ENCODE assay signal across 8 mouse cellular contexts in genomic region chr8:85025098-85025932, GRCm38 (mm10). TPM values are rescaled to one million over a fixed set of nuclear protein-coding genes. Genes with fewer than 3 reads are reported as not detected.
DNase-seq lines count a peak whose midpoint lies in the region; ATAC-seq lines count a peak whose summit lies in the region.

Asna1 (minus strand) TSS chr8:85025281.

- H3K27me3 ChIP-seq in heart, embryonic 14.5 days (ENCODE audit: control insufficient read depth, insufficient read depth, low read length) = no peaks in the 10 kb centered on the region
- no peaks in the 10 kb centered on the region for H3K27me3 ChIP-seq in liver, embryonic 13.5 days
- H3K27me3 ChIP-seq in stomach, embryonic 16.5 days (ENCODE audit: control insufficient read depth, insufficient read depth, low read length) = no peaks in the 10 kb centered on the region

- H3K4me1 ChIP-seq in heart, embryonic 14.5 days (ENCODE audit: control insufficient read depth in 2 of 2, insufficient read depth in 2 of 2, low read length in 2 of 2) = peaks cover 11 to 33% of the 10 kb centered on the region in 2 experiments
- peaks cover 54% of the 10 kb centered on the region for H3K4me1 ChIP-seq in liver, embryonic 13.5 days (replicated peaks)
- peaks cover 34% of the 10 kb centered on the region for H3K4me1 ChIP-seq in stomach, embryonic 16.5 days (ENCODE audit: control insufficient read depth, insufficient read depth, low read length)

- H3K36me3 ChIP-seq in heart, embryonic 14.5 days (ENCODE audit: control insufficient read depth, insufficient read depth, low read length) = peaks cover 53% of the 10 kb centered on the region
- H3K36me3 ChIP-seq in liver, embryonic 13.5 days = peaks cover 56% of the 10 kb centered on the region
- H3K36me3 ChIP-seq in stomach, embryonic 16.5 days (ENCODE audit: control insufficient read depth, insufficient read depth, low read length) = peaks cover 18% of the 10 kb centered on the region

- H3K4me2 ChIP-seq in heart, embryonic 14.5 days (ENCODE audit: low read length) = peak within 1 kb of the TSS; percentile 94
- peak within 1 kb of the TSS; percentile 92 for H3K4me2 ChIP-seq in liver, embryonic 13.5 days
- peak within 1 kb of the TSS; percentile 99 for H3K4me2 ChIP-seq in stomach, embryonic 16.5 days (ENCODE audit: low read depth, low read length)

- peak; percentile 87 for DNase-seq in c-Kit-negative CD71-positive TER-119-positive erythroid progenitor cells, embryonic 14.5 days (ENCODE audit: low read depth, low spot score)
- DNase-seq in fibroblast of lung, adult 2 months (ENCODE audit: low read depth) = peak; percentile 83
- DNase-seq in kidney, postnatal 14 days = peak; percentile 90
- DNase-seq in liver, embryonic 13.5 days = peak; percentile 77
- DNase-seq in neural tube, embryonic 10.5 days (ENCODE audit: extremely low spot score, low spot score) = peak; percentile 91

- 5% methylated on average over 30 of the region's 30 CpGs for WGBS in heart, embryonic 14.5 days
- WGBS in liver, embryonic 13.5 days (ENCODE audit: insufficient replicate concordance) = 2% methylated on average over 30 of the region's 30 CpGs
- 4% methylated on average over 30 of the region's 30 CpGs for WGBS in stomach, embryonic 16.5 days

- no peaks in the 10 kb centered on the region for H3K9me3 ChIP-seq in heart, embryonic 14.5 days (ENCODE audit: control insufficient read depth, low read length)
- H3K9me3 ChIP-seq in liver, embryonic 13.5 days (replicated peaks) = no peaks in the 10 kb centered on the region
- H3K9me3 ChIP-seq in stomach, embryonic 16.5 days (replicated peaks; ENCODE audit: control insufficient read depth, low read length) = no peaks in the 10 kb centered on the region

- peak within 1 kb of the TSS; percentile 87 to 97 for H3K4me3 ChIP-seq in heart, embryonic 14.5 days (ENCODE audit: control insufficient read depth in 1 of 2, insufficient read depth in 1 of 2, low read depth in 1 of 2, low read length in 2 of 2)
- peak within 1 kb of the TSS; percentile 100 for H3K4me3 ChIP-seq in liver, embryonic 13.5 days (replicated peaks)
- peak within 1 kb of the TSS; percentile 95 for H3K4me3 ChIP-seq in stomach, embryonic 16.5 days (replicated peaks; ENCODE audit: low read length)

- ATAC-seq in CD4-positive, CD25-positive, alpha-beta regulatory T cell, adult 4 months = peak; percentile 95
- peak; percentile 81 for ATAC-seq in heart, embryonic 14.5 days (ENCODE audit: insufficient number of reproducible peaks, insufficient read depth, low FRiP score, low read depth)
- peak; percentile 82 for ATAC-seq in liver, embryonic 13.5 days (ENCODE audit: low read depth)
- ATAC-seq in stomach, embryonic 16.5 days (ENCODE audit: insufficient read depth, low FRiP score) = peak; percentile 91

- peak within 1 kb of the TSS; percentile 72 to 84 for H3K27ac ChIP-seq in heart, embryonic 14.5 days (replicated peaks in 1 of 2; ENCODE audit: control insufficient read depth in 1 of 2, insufficient read depth in 1 of 2, low read depth in 2 of 2, low read length in 2 of 2)
- peak within 1 kb of the TSS; percentile 92 for H3K27ac ChIP-seq in liver, embryonic 13.5 days
- peak within 1 kb of the TSS; percentile 93 for H3K27ac ChIP-seq in stomach, embryonic 16.5 days (ENCODE audit: low read length)

- peak within 1 kb of the TSS; percentile 88 for H3K9ac ChIP-seq in heart, embryonic 14.5 days (ENCODE audit: low read length)
- peak within 1 kb of the TSS; percentile 100 for H3K9ac ChIP-seq in liver, embryonic 13.5 days
- H3K9ac ChIP-seq in stomach, embryonic 16.5 days (ENCODE audit: low read length) = peak within 1 kb of the TSS; percentile 86

RNA-seq across cellular contexts. Expression of gene Asna1, which starts in this region (rescaled TPM):
- 10 to 100 TPM; 53.8 to 73.8 TPM for polyA plus RNA-seq in CD4-positive, CD25-positive, alpha-beta regulatory T cell, adult 4 months (2017; shearing (Covaris generic))
- polyA plus RNA-seq in heart, embryonic 14.5 days (2014; fragmentation: Nextera tagmentation; extraction: Ambion mirVana) = 91.5 and 109 TPM in 2 replicates
- polyA plus RNA-seq in liver, embryonic 13.5 days (2015; fragmentation: Nextera tagmentation; extraction: Ambion mirVana) = 80.1 and 81.5 TPM in 2 replicates
- 108 and 110 TPM in 2 replicates for polyA plus RNA-seq in stomach, embryonic 16.5 days (2015; fragmentation: Nextera tagmentation; extraction: Ambion mirVana)

Comparison
In these comparisons a context has a peak if more than half of its experiments do, and no peak if none do; other contexts are left out.
1. Peak in every context shown above with its lines: DNase-seq, ATAC-seq, H3K4me3 ChIP-seq and H3K27ac ChIP-seq.